Mouse (Mus musculus) lung, adult 2 months (tissue): Measurements from ENCODE around the gene Zfp595. TPM values are rescaled to one million over a fixed set of nuclear protein-coding genes. Genes with fewer than 3 reads are reported as not detected.
"Not testable (repeated sequence)": the region's sequence is repeated elsewhere in the genome, so short reads cannot be mapped to it uniquely, and the experiment has no call there.

ENCODE experiments used
- DNase-seq: peaks from one replicate; pipeline ENCODE4 v3.0.0; 2022
- H3K4me1 ChIP-seq: fragments of 200-500 bp; 2 replicates; pipeline ENCODE4 v1.6.1; 2011; ENCODE audit warnings: low read length; ENCODE audit not compliant: control insufficient read depth, insufficient read depth
- H3K4me3 ChIP-seq: fragments of 200-500 bp; replicated peaks from 2 replicates; pipeline ENCODE3; 2011; ENCODE audit warnings: low read depth, mild to moderate bottlenecking, control low read depth, low read length; ENCODE audit errors: extremely low read depth
- CTCF ChIP-seq: fragments of 200-500 bp; IDR thresholded peaks from 2 replicates; pipeline ENCODE4 v1.5.1; 2011; ENCODE audit warnings: mild to moderate bottlenecking, low read length, control low read depth; ENCODE audit not compliant: insufficient read depth
- POLR2A ChIP-seq: fragments of 200-500 bp; IDR thresholded peaks from 2 replicates; pipeline ENCODE4 v1.6.1; 2011; ENCODE audit warnings: low read depth, mild to moderate bottlenecking, control low read depth, low read length, borderline replicate concordance; ENCODE audit errors: extremely low read depth
- WGBS: fragments of 180-500 bp; shearing (Covaris S2); methylation state at CpG from one replicate; pipeline ENCODE4 v1.1.7; 2018; 5-methylcytosine and 5-hydroxymethylcytosine counted together
- polyA plus RNA-seq: library from polyadenylated mRNA; depleted of rRNA; stranded (reverse); fragments of >200 nt; gene quantifications from 2 replicates; pipeline ENCODE4 v1.2.3, GENCODE M21; 2012; rRNA removed

The Zfp595 gene
- polyA plus RNA-seq, 1 experiment, result 1.1 TPM

- TF ChIP-seq POLR2A, result no peak
- no peak for TF ChIP-seq CTCF
- Histone ChIP-seq H3K4me1 (no peaks in the 10 kb centered on the region), H3K4me3 (no peak within 1 kb of the TSS)
- WGBS, result 44% methylated on average over 7 of the region's 7 CpGs
- DNase-seq, result peak; percentile 30
Observed at GRCm38 (mm10) chr13:67278314-67278713, 54.1 kb downstream of the Zfp595 start, which contains the start of gene Zfp458. Gene Zfp458, minus strand, starts transcription at chr13:67278466.

- H3K4me3 ChIP-seq, result peak overlapping the region; percentile 99
- 30% methylated on average over 9 of the region's 9 CpGs for WGBS
- DNase-seq, H3K4me1 ChIP-seq: not testable (repeated sequence)
Observed at GRCm38 (mm10) chr13:67269383-67270065, 62.8 kb downstream of the Zfp595 start.

DNA sequence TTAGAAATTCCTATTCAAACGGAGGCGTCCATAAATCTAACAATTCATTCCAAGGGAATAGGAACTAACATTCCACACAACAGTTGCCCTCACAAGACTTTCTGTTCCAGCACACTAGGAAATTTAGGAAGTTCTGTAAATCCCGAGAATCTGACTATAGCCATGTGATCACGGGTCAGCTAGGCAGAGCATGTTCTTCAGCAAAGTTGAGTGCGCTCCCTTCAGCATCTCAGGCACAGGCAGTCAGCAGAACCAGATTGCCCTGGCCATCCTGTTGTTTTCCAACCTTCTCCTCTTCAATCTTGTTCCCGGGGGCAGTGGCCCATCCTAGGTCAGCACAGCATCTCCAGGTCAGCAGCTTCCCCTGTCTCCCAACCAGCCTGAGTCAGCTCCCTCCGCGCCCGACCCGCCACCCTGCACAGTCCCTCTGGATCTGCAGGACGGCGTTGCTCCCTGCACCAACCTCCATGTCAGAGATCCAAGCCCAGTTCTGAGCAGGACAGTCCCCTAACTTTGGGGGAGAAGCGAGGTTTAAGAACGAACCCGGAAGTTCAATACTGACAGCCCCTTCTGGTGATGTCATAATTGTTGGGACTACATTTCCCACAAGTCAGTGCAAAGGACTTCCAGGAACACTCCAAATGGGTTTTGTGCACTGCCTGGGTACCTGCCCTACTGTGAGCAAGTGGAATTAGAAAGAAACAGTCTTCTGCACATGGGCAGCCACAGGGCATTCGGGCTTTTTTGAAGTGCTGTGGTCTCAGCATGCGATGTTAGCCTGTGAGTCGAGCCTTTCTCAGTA is 63.6 kb downstream of the Zfp595 start:
- H3K4me3 ChIP-seq, result peak overlapping the region; percentile 99
- peak; percentile 27; the same call in 1 of the 2 replicates for TF ChIP-seq POLR2A
- TF ChIP-seq CTCF, result no peak
- no peaks in the 10 kb centered on the region for H3K4me1 ChIP-seq
- peak; percentile 69 for DNase-seq
- 6% methylated on average over 18 of the region's 18 CpGs for whole genome bisulfite sequencing

Other genes starting within 250 kb of the Zfp595 start
- gene Zfp708, start 234.6 kb downstream of the Zfp595 start, polyA plus RNA-seq, result 0.10 and 0.14 TPM in 2 replicates
- 1.5 and 3.1 TPM in 2 replicates for gene Gm28557, start 224.0 kb downstream of the Zfp595 start, polyA plus RNA-seq
- gene Rslcan18, start 216.3 kb downstream of the Zfp595 start, polyA plus RNA-seq, result 0.05 and 0.12 TPM in 2 replicates
- gene Zfp759, start 210.9 kb downstream of the Zfp595 start, polyA plus RNA-seq, result 0.11 and 0.21 TPM in 2 replicates
- 0.37 and 2.2 TPM in 2 replicates for gene Rsl1, start 159.4 kb downstream of the Zfp595 start, polyA plus RNA-seq
- gene Zfp455, start 138.1 kb downstream of the Zfp595 start, polyA plus RNA-seq, result 0.28 and 0.45 TPM in 2 replicates
- gene Zfp458, start 54.1 kb downstream of the Zfp595 start, polyA plus RNA-seq, result 0.38 and 0.83 TPM in 2 replicates
- 0.69 and 0.95 TPM in 2 replicates for gene Zfp457, start 26.1 kb downstream of the Zfp595 start, polyA plus RNA-seq
- gene Gm28044, start 28.0 kb upstream of the Zfp595 start, polyA plus RNA-seq, result not detected in 2 replicates
- gene Zfp953, start 28.0 kb upstream of the Zfp595 start, polyA plus RNA-seq, result 0.20 and 0.38 TPM in 2 replicates
- gene Gm28041, start 43.2 kb upstream of the Zfp595 start, polyA plus RNA-seq, result 0.17 TPM in 1 of 2 replicates, not detected in the other
- gene Zfp456, start 43.2 kb upstream of the Zfp595 start, polyA plus RNA-seq, result 0.17 and 0.27 TPM in 2 replicates
- 1.1 and 1.9 TPM in 2 replicates for gene Zfp429, start 67.2 kb upstream of the Zfp595 start, polyA plus RNA-seq
- gene Zfp459, start 88.8 kb upstream of the Zfp595 start, polyA plus RNA-seq, result 0.20 and 0.43 TPM in 2 replicates
- 0.66 and 2.5 TPM in 2 replicates for gene Zfp874a, start 119.1 kb upstream of the Zfp595 start, polyA plus RNA-seq
- gene Zfp874b, start 151.7 kb upstream of the Zfp595 start, polyA plus RNA-seq, result 1.0 and 3.1 TPM in 2 replicates
- 0.79 and 0.91 TPM in 2 replicates for gene Zfp58, start 168.0 kb upstream of the Zfp595 start, polyA plus RNA-seq
- not detected in 2 replicates for gene Gm26965, start 193.6 kb upstream of the Zfp595 start, polyA plus RNA-seq
- gene Zfp87, start 193.6 kb upstream of the Zfp595 start, polyA plus RNA-seq, result 17.9 and 21.2 TPM in 2 replicates
- 3.0 and 4.5 TPM in 2 replicates for gene Zfp748, start 221.3 kb upstream of the Zfp595 start, polyA plus RNA-seq